Mouse (Mus musculus): ENCODE results near the gene Usp25. TPM values are rescaled to one million over a fixed set of nuclear protein-coding genes. Genes with fewer than 3 reads are reported as not detected.

Usp25 gene
- polyA plus RNA-seq, 1 experiment = 12.3 TPM

- TF ChIP-seq POLR2A (IDR thresholded peaks at IDR 0.05; ENCODE audit: borderline replicate concordance, extremely low read depth, insufficient read depth, insufficient read length, poor library complexity, severe bottlenecking) (no peak), CTCF (IDR thresholded peaks at IDR 0.05; ENCODE audit: borderline replicate concordance, extremely low read depth, insufficient read depth, insufficient read length) (no peak)
- DNase-seq (ENCODE audit: low read depth) = no peak
These were observed 80.0 kb downstream of the Usp25 start for GRCm38 (mm10) chr16:77093526-77093925.

GRCm38 (mm10) chr16:77095017-77095551, 81.6 kb downstream of the Usp25 start:
- TF ChIP-seq POLR2A (IDR thresholded peaks at IDR 0.05; ENCODE audit: borderline replicate concordance, extremely low read depth, insufficient read depth, insufficient read length, poor library complexity, severe bottlenecking) (no peak), CTCF (IDR thresholded peaks at IDR 0.05; ENCODE audit: borderline replicate concordance, extremely low read depth, insufficient read depth, insufficient read length) (no peak)

GRCm38 (mm10) chr16:77099018-77099869, 85.7 kb downstream of the Usp25 start:
- TF ChIP-seq CTCF (IDR thresholded peaks at IDR 0.05; ENCODE audit: borderline replicate concordance, extremely low read depth, insufficient read depth, insufficient read length) = peak; percentile 50; the same call in 1 of the 2 replicates
- no peak for TF ChIP-seq POLR2A (IDR thresholded peaks at IDR 0.05; ENCODE audit: borderline replicate concordance, extremely low read depth, insufficient read depth, insufficient read length, poor library complexity, severe bottlenecking)
- DNase-seq (ENCODE audit: low read depth) = peak; percentile 96

More at GRCm38 (mm10) chr16:77095017-77095551, 81.6 kb downstream of the Usp25 start:
- DNase-seq (ENCODE audit: low read depth) = no peak

GRCm38 (mm10) chr16:77103637-77104264, 90.2 kb downstream of the Usp25 start:
- DNase-seq (ENCODE audit: low read depth) = no peak
- TF ChIP-seq CTCF (IDR thresholded peaks at IDR 0.05; ENCODE audit: borderline replicate concordance, extremely low read depth, insufficient read depth, insufficient read length) (no peak), POLR2A (IDR thresholded peaks at IDR 0.05; ENCODE audit: borderline replicate concordance, extremely low read depth, insufficient read depth, insufficient read length, poor library complexity, severe bottlenecking) (no peak)

DNA sequence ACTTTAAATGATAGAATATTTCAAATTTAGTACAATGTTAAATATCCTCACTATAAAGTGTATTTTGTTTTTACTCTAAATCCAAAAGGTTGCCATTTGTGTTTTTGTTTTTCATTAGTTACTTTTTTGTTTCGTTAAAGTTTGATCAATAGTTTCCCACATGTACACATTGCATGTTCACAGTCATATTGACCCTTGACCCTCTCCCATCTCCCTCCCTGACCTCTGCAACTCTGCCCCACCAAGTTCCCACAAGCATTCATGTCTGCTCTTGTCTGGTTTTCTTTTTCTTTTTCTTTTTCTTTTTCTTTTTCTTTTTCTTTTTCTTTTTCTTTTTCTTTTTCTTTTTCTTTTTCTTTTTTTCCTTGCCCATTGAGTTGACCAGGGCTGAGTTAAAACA, 97.8 kb downstream of the Usp25 start:
- no peak for TF ChIP-seq CTCF (IDR thresholded peaks at IDR 0.05; ENCODE audit: borderline replicate concordance, extremely low read depth, insufficient read depth, insufficient read length)
- TF ChIP-seq POLR2A (IDR thresholded peaks at IDR 0.05; ENCODE audit: borderline replicate concordance, extremely low read depth, insufficient read depth, insufficient read length, poor library complexity, severe bottlenecking) = no peak

DNA sequence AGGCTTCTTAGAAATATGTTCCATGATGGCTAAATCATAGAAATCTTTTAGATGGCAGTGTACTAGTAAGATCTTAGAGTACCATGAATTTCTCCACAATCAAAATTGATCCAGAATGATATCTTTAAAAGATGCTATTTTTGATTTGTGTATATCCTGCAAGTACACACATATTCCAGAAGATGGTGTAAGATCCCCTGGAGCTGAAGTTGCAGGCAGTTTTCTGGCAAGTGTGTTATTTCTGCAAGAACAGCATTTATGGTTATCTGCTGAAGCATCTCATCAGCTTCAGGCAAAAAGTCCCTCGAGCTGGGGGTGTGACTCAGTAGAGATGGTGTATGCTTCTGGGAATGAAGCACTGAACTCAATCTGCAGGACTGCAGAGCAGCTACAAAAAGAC, 112.4 kb downstream of the Usp25 start:
- TF ChIP-seq POLR2A (IDR thresholded peaks at IDR 0.05; ENCODE audit: borderline replicate concordance, extremely low read depth, insufficient read depth, insufficient read length, poor library complexity, severe bottlenecking) = no peak
- no peak for TF ChIP-seq CTCF (IDR thresholded peaks at IDR 0.05; ENCODE audit: borderline replicate concordance, extremely low read depth, insufficient read depth, insufficient read length)
- peak; percentile 40 for DNase-seq (ENCODE audit: low read depth)

More for the DNA sequence above, 97.8 kb downstream of the Usp25 start:
- DNase-seq (ENCODE audit: low read depth) = no peak

- DNase-seq (ENCODE audit: low read depth) = peak; percentile 90
- TF ChIP-seq CTCF (IDR thresholded peaks at IDR 0.05; ENCODE audit: borderline replicate concordance, extremely low read depth, insufficient read depth, insufficient read length) (0 out of 2 replicates have a peak, but pooled peaks have one; percentile 7), POLR2A (IDR thresholded peaks at IDR 0.05; ENCODE audit: borderline replicate concordance, extremely low read depth, insufficient read depth, insufficient read length, poor library complexity, severe bottlenecking) (no peak)
These were observed 115.2 kb downstream of the Usp25 start for GRCm38 (mm10) chr16:77128683-77129082.

- TF ChIP-seq CTCF (IDR thresholded peaks at IDR 0.05; ENCODE audit: borderline replicate concordance, extremely low read depth, insufficient read depth, insufficient read length) (no peak), POLR2A (IDR thresholded peaks at IDR 0.05; ENCODE audit: borderline replicate concordance, extremely low read depth, insufficient read depth, insufficient read length, poor library complexity, severe bottlenecking) (no peak)
- DNase-seq (ENCODE audit: low read depth) = no peak
These were observed 119.5 kb downstream of the Usp25 start for GRCm38 (mm10) chr16:77133055-77133454.

DNA sequence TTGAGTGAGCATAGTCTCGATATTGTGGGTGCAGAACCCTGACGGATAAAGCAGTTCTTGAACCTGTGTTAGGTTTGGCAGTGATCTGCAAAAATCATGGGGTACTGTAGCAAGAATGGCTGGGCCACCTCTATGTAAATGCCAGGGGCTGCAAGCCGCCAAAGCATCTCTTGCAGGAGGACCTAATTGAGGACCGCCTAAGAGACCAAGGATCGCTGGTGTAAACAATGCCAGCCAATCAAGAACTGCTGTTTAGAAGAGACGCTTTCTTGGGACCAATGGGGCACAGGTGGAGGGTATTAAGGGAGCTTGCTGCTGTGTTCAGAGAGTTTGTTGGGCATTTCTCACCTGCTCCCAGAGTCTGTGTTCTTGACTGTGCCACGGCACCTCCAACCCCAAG, 127.1 kb downstream of the Usp25 start:
- DNase-seq (ENCODE audit: low read depth) = no peak
- TF ChIP-seq POLR2A (IDR thresholded peaks at IDR 0.05; ENCODE audit: borderline replicate concordance, extremely low read depth, insufficient read depth, insufficient read length, poor library complexity, severe bottlenecking) (no peak), CTCF (IDR thresholded peaks at IDR 0.05; ENCODE audit: borderline replicate concordance, extremely low read depth, insufficient read depth, insufficient read length) (no peak)

- DNase-seq (ENCODE audit: low read depth) = no peak
- TF ChIP-seq CTCF (IDR thresholded peaks at IDR 0.05; ENCODE audit: borderline replicate concordance, extremely low read depth, insufficient read depth, insufficient read length) (no peak), POLR2A (IDR thresholded peaks at IDR 0.05; ENCODE audit: borderline replicate concordance, extremely low read depth, insufficient read depth, insufficient read length, poor library complexity, severe bottlenecking) (no peak)
These were observed 133.3 kb downstream of the Usp25 start for GRCm38 (mm10) chr16:77146801-77147200.

DNA sequence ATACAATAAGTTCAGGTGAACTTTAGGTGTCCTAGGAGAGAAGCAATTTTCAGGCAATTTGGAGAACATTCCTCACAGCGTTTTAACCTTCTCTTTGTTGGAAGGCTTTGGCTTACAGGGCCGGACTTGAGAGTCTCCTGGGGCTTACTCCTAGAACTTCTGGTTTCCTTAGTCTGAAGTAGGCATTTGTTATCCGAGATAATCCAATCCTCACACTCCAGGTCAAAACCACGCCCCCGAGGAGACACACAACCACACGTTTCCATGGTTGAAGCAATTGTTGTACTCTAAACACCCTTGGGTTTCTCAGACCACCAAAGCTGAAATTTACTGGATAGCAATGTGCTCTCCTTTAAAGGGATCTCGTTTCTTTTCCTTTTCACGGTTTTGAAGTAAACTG, 136.8 kb downstream of the Usp25 start:
- DNase-seq (ENCODE audit: low read depth) = no peak
- no peak for TF ChIP-seq CTCF (IDR thresholded peaks at IDR 0.05; ENCODE audit: borderline replicate concordance, extremely low read depth, insufficient read depth, insufficient read length)

All from brain, embryonic 14.5 days (tissue).